Mouse (Mus musculus) hindbrain, postnatal 0 days (tissue): Measurements from ENCODE around the gene Misp. TPM values are rescaled to one million over a fixed set of nuclear protein-coding genes. Genes with fewer than 3 reads are reported as not detected.

Source experiments
- ATAC-seq: fragments of 200-750 bp; cut with Nextera tagmentation; 2 replicates; pipeline ENCODE4 v1.8.0; 2017; ENCODE audit warnings: mild to moderate bottlenecking, moderate TSS enrichment, moderate library complexity
- DNase-seq: peaks from one replicate; pipeline ENCODE4 v3.0.0-alpha.2; 2015; ENCODE audit warnings: low spot score
- H3K27ac ChIP-seq: fragments of 300-500 bp; sonication (generic); 2 replicates; pipeline ENCODE4 v1.5.1; 2014; ENCODE audit warnings: mild to moderate bottlenecking
- H3K27me3 ChIP-seq: fragments of 300-500 bp; sonication (generic); 2 replicates; pipeline ENCODE4 v1.6.1; 2014; ENCODE audit warnings: low read length, mixed read lengths; ENCODE audit not compliant: insufficient read depth
- H3K36me3 ChIP-seq: fragments of 300-500 bp; sonication (generic); 2 replicates; pipeline ENCODE4 v1.6.1; 2014; ENCODE audit warnings: low read length, mixed read lengths; ENCODE audit not compliant: insufficient read depth
- H3K4me1 ChIP-seq: fragments of 300-500 bp; sonication (generic); 2 replicates; pipeline ENCODE4 v1.6.1; 2014; ENCODE audit warnings: antibody characterized with exemption, low read length, mixed read lengths; ENCODE audit not compliant: insufficient read depth
- H3K4me2 ChIP-seq: fragments of 300-500 bp; sonication (generic); 2 replicates; pipeline ENCODE4 v1.6.1; 2014; ENCODE audit warnings: low read depth, mild to moderate bottlenecking, low read length, moderate library complexity, mixed read lengths
- H3K4me3 ChIP-seq: fragments of 300-500 bp; sonication (generic); 2 replicates; pipeline ENCODE4 v1.5.1; 2014; ENCODE audit warnings: low read length
- H3K9ac ChIP-seq: fragments of 300-500 bp; sonication (generic); replicated peaks from 2 replicates; pipeline ENCODE4 v1.6.1; 2014; ENCODE audit warnings: mild to moderate bottlenecking, low read length, moderate library complexity, mixed read lengths
- H3K9me3 ChIP-seq: fragments of 300-500 bp; sonication (generic); 2 replicates; pipeline ENCODE4 v1.6.1; 2016; ENCODE audit warnings: low read length, mixed read lengths
- CTCF ChIP-seq: IDR thresholded peaks from 2 replicates; pipeline ENCODE4 v1.5.1; 2016; ENCODE audit warnings: antibody characterized with exemption, control low read depth, low read depth
- WGBS: fragments of 180-500 bp; shearing (Covaris S2); extraction: QIAGEN DNeasy Blood & Tissue Kit; methylation state at CpG from one replicate; pipeline ENCODE4 v1.1.7; 2014; 5-methylcytosine and 5-hydroxymethylcytosine counted together
- polyA plus RNA-seq: library from polyadenylated mRNA; unstranded; fragments of >200 nt; fragmentation: Nextera tagmentation; extraction: Ambion mirVana; gene quantifications from 2 replicates; pipeline ENCODE4 v1.2.1, GENCODE M21; 2015
- total RNA-seq: library from RNA; depleted of rRNA; stranded (reverse); fragments of >200 nt; gene quantifications from 2 replicates; pipeline ENCODE4 v1.2.3, GENCODE M21; 2014

Gene Misp
- total and polyA plus RNA-seq, 2 experiments from 2014 or later, result 0.05 to 0.33 TPM

DNA sequence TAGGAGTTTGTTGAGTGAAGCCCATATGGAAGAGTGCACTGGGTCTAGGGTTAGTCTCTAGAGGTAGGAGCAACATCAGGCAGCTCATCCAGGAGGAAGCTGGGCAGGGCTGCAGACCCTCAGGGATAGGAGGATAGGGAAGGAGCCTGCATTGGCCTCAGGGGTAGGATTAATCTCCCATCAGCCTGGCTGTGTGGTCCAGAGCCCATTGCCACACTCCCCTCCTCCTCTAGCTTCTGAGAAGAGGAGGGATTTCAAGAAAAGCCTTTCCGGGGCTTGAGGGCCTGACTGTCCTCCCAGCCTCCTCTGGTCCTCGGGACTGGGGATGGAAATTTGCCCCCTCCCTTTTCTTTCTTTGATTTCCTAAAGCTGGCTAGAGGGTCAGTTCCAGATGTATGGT lies 41.6 kb upstream of the Misp start:
- DNase-seq, result no peak
- no peak for ATAC-seq
- Histone ChIP-seq H3K4me2 (no peak overlapping the region), H3K9ac (no peak overlapping the region), H3K9me3 (no peaks in the 10 kb centered on the region), H3K36me3 (no peaks in the 10 kb centered on the region), H3K27me3 (peaks cover 14% of the 10 kb centered on the region; the same call in 1 of the 2 replicates), H3K4me1 (peaks cover 9% of the 10 kb centered on the region), H3K27ac (no peak overlapping the region), H3K4me3 (no peak overlapping the region)
- no peak for TF ChIP-seq CTCF
- 7% methylated on average over 2 of the region's 2 CpGs for WGBS

DNA sequence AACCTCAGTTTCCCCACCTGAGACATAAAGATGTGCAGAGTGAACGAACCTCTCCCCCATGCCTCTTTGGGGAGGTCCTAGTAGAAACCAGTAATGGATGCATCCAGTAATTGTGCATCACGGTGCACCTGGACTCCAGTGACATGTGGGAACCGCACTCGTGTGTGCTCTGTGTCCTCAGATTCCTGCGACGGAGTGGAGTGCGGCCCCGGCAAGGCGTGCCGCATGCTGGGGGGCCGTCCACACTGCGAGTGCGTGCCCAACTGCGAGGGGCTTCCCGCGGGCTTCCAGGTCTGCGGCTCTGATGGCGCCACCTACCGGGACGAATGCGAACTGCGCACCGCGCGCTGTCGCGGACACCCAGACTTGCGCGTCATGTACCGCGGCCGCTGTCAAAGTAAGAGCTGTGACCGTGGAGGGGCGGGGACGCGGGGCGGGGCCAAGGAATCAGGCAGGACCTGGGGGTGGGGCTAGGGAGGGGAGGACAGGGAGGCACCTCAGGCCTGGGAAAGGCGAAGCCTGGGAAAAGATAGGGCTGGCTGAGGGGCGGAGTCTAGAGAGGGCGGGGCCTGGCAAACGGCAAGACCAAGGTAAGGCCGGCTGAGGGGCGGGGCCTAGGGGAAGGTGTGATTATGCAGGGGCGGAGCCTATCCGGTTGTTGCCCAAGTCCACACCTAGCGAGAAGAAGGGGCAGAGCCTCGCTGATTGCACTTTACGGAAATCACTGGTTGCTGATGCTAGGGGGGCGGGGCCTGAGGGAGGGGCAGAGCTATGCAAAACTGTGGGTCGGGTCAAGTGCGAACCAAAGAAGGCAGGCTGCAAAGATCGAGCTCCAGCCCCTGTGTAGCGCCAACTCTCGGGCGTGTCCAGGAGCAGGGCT lies 40.8 kb upstream of the Misp start:
- H3K36me3 ChIP-seq, result no peaks in the 10 kb centered on the region
- DNase-seq (peak; percentile 95), ATAC-seq (peak; percentile 94)
- peak overlapping the region; percentile 46 for H3K4me3 ChIP-seq
- peak overlapping the region; percentile 73 for H3K4me2 ChIP-seq
- H3K9ac ChIP-seq, result peak overlapping the region; percentile 41; the same call in 1 of the 2 replicates
- peak; percentile 86 for TF ChIP-seq CTCF
- H3K27ac ChIP-seq, result peak overlapping the region; percentile 45; the same call in 1 of the 2 replicates
- no peaks in the 10 kb centered on the region for H3K9me3 ChIP-seq
- H3K27me3 ChIP-seq, result peaks cover 14% of the 10 kb centered on the region; the same call in 1 of the 2 replicates
- H3K4me1 ChIP-seq, result peaks cover 9% of the 10 kb centered on the region
- 1% methylated on average over 55 of the region's 55 CpGs for WGBS

DNA sequence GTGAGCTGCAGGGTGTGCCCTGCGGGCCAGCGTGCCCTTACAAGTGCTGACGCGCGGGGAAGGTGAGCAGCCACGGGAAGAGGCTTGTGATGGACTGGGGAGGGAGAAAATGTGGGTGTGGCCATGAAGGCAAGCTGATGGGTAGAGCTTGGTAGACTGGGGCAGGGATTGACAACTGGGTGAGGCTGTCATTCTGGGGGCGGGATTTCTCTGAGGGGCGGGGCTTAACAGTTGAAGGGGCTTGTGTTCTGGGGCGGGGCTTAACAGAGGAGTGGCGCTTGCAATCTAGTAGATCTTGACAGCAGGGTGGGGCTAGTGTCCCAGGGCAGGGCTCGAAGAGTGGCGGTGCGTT lies 40.1 kb upstream of the Misp start:
- peak overlapping the region; percentile 45; the same call in 1 of the 2 replicates for H3K27ac ChIP-seq
- WGBS, result under 1% methylated on average over 13 of the region's 13 CpGs
- TF ChIP-seq CTCF, result no peak
- peak overlapping the region; percentile 41; the same call in 1 of the 2 replicates for H3K9ac ChIP-seq
- no peaks in the 10 kb centered on the region for H3K36me3 ChIP-seq
- H3K4me2 ChIP-seq, result peak overlapping the region; percentile 73
- H3K4me3 ChIP-seq, result peak overlapping the region; percentile 46
- peaks cover 9% of the 10 kb centered on the region for H3K4me1 ChIP-seq
- H3K27me3 ChIP-seq, result peaks cover 14% of the 10 kb centered on the region; the same call in 1 of the 2 replicates
- DNase-seq, result no peak
- no peak for ATAC-seq
- no peaks in the 10 kb centered on the region for H3K9me3 ChIP-seq

DNA sequence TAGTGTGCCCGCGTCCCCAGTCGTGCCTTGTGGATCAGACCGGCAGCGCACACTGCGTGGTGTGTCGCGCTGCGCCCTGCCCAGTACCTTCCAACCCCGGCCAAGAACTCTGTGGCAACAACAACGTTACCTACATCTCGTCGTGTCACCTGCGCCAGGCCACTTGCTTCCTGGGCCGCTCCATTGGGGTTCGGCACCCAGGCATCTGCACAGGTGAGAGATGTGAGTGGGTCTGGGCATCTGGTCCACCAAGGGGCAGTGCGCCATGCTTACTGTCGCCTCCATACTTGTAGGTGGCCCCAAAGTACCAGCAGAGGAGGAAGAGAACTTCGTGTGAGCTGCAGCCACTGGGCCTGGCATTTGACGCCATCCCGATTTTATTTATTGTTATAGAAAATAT lies 39.6 kb upstream of the Misp start:
- Histone ChIP-seq H3K4me1 (peaks cover 9% of the 10 kb centered on the region), H3K9ac (peak overlapping the region; percentile 28; the same call in 1 of the 2 replicates), H3K36me3 (no peaks in the 10 kb centered on the region), H3K9me3 (no peaks in the 10 kb centered on the region), H3K4me2 (peak overlapping the region; percentile 73), H3K27me3 (peaks cover 14% of the 10 kb centered on the region; the same call in 1 of the 2 replicates), H3K4me3 (peak overlapping the region; percentile 46), H3K27ac (no peak overlapping the region)
- no peak for DNase-seq
- 37% methylated on average over 21 of the region's 21 CpGs for WGBS
- ATAC-seq, result no peak
- TF ChIP-seq CTCF, result no peak; the same call in 1 of the 2 replicates

DNA sequence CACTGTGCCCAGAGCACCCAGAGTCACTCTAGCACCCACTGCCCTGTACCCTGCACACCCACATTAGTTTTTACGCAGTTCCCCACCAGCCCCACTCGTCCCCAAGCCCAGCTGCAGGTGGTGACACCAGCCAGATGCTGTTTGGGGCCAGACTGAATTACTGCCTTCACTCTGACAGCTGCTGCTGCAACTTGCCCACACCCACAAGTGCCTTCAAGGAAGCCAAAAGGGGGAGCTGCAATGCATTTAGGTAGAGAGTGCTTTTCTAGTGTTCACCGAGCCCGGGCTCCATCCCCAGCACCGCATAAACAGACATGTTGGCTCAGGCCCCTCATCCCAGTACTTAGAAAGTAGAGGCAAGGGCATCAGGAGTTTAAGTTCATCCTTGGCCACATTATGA lies 38.8 kb upstream of the Misp start:
- ATAC-seq, result no peak
- H3K27ac ChIP-seq, result no peak overlapping the region

DNA sequence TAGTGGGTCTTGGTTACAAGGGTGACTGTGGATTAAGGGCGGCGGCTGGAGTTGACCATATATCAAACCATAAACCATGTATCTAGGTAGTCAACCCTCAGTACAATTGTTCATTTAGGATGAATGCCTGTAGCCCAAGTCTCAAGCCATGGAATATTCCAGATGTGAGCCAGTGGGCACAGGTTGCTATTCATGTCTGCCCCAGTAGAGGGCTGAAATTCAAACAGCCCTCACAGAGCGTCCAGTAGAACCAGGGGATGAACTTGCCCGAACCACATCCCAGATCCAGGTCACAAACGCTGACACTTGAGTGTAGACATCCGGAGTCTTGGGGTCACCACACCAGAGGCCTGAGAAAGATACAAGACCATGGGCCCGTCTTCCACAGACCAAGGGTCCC lies 37.7 kb upstream of the Misp start:
- DNase-seq (no peak), ATAC-seq (no peak)
- Histone ChIP-seq H3K4me2 (no peak overlapping the region), H3K9ac (no peak overlapping the region), H3K27me3 (no peaks in the 10 kb centered on the region), H3K27ac (no peak overlapping the region), H3K36me3 (no peaks in the 10 kb centered on the region), H3K9me3 (no peaks in the 10 kb centered on the region), H3K4me1 (peaks cover 4% of the 10 kb centered on the region; the same call in 1 of the 2 replicates), H3K4me3 (no peak overlapping the region)
- WGBS, result 65% methylated on average over 7 of the region's 7 CpGs
- TF ChIP-seq CTCF, result peak; percentile 58

More for the DNA sequence above, 38.8 kb upstream of the Misp start:
- Histone ChIP-seq H3K4me1 (peaks cover 8% of the 10 kb centered on the region), H3K36me3 (no peaks in the 10 kb centered on the region), H3K9ac (no peak overlapping the region), H3K4me3 (no peak overlapping the region), H3K27me3 (peaks cover 6% of the 10 kb centered on the region; the same call in 1 of the 2 replicates), H3K9me3 (no peaks in the 10 kb centered on the region), H3K4me2 (no peak overlapping the region)
- no peak for DNase-seq
- 61% methylated on average over 5 of the region's 5 CpGs for WGBS
- TF ChIP-seq CTCF, result no peak
